Mouse (Mus musculus): ENCODE data around the gene Crebl2. TPM values are rescaled to one million over a fixed set of nuclear protein-coding genes. Genes with fewer than 3 reads are reported as not detected.

Crebl2 gene
- polyA plus RNA-seq, 1 experiment from 2014 or later = 1.1 TPM

- no peak overlapping the region for H3K9ac ChIP-seq (replicated peaks; ENCODE audit: low read length)
- no peak overlapping the region for H3K27ac ChIP-seq (replicated peaks; ENCODE audit: low read depth, low read length)
- DNase-seq (ENCODE audit: low spot score) = no peak
- H3K4me3 ChIP-seq (ENCODE audit: low read depth, low read length) = no peak overlapping the region
- H3K4me2 ChIP-seq (ENCODE audit: low read depth, low read length) = no peak overlapping the region
- no peaks in the 10 kb centered on the region for H3K9me3 ChIP-seq (replicated peaks; ENCODE audit: control insufficient read depth, low read length)
- no peaks in the 10 kb centered on the region for H3K27me3 ChIP-seq (ENCODE audit: control insufficient read depth, insufficient read depth, low read length)
- no peak for ATAC-seq (replicated peaks; ENCODE audit: insufficient number of reproducible peaks, low FRiP score, low TSS enrichment, low read depth)
- H3K36me3 ChIP-seq (replicated peaks; ENCODE audit: control insufficient read depth, insufficient read depth, low read depth, low read length) = no peaks in the 10 kb centered on the region; the same call in 1 of the 2 replicates
- H3K4me1 ChIP-seq (ENCODE audit: control insufficient read depth, insufficient read depth, low read length) = no peaks in the 10 kb centered on the region
- 92% methylated on average over 3 of the region's 3 CpGs for WGBS
These were observed 37.4 kb downstream of the Crebl2 start for GRCm38 (mm10) chr6:134867325-134867724.

- no peaks in the 10 kb centered on the region; the same call in 1 of the 2 replicates for H3K36me3 ChIP-seq (replicated peaks; ENCODE audit: control insufficient read depth, insufficient read depth, low read depth, low read length)
- H3K9me3 ChIP-seq (replicated peaks; ENCODE audit: control insufficient read depth, low read length) = no peaks in the 10 kb centered on the region
- ATAC-seq (replicated peaks; ENCODE audit: insufficient number of reproducible peaks, low FRiP score, low TSS enrichment, low read depth) (no peak), DNase-seq (ENCODE audit: low spot score) (no peak)
- no peak overlapping the region for H3K4me2 ChIP-seq (ENCODE audit: low read depth, low read length)
- no peak overlapping the region for H3K27ac ChIP-seq (replicated peaks; ENCODE audit: low read depth, low read length)
- WGBS = 88% methylated on average over 12 of the region's 12 CpGs
- no peak overlapping the region for H3K9ac ChIP-seq (replicated peaks; ENCODE audit: low read length)
- no peak overlapping the region for H3K4me3 ChIP-seq (ENCODE audit: low read depth, low read length)
- no peaks in the 10 kb centered on the region for H3K4me1 ChIP-seq (ENCODE audit: control insufficient read depth, insufficient read depth, low read length)
- no peaks in the 10 kb centered on the region for H3K27me3 ChIP-seq (ENCODE audit: control insufficient read depth, insufficient read depth, low read length)
These were observed 40.3 kb downstream of the Crebl2 start for GRCm38 (mm10) chr6:134870209-134870742.

DNA sequence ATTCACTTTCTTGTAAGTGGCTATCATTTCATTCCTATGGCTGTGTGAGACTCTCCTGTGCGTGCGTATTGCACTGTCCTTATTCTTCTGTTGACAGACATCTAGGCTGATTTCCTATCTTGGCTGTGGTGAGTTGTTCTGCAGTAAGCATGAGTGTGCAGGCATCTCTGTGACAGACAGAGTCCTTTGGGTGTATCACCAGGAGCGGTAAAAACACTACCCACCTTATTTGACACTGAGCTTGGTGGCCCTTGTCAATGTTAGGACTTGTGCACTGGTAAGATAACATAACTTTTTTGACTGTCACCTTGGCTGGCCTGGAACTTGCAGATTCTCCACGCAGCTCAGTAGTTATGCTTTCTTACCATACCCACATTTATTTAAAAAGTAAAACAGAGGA is 40.9 kb downstream of the Crebl2 start:
- no peak overlapping the region for H3K27ac ChIP-seq (replicated peaks; ENCODE audit: low read depth, low read length)
- no peak overlapping the region for H3K4me2 ChIP-seq (ENCODE audit: low read depth, low read length)
- ATAC-seq (replicated peaks; ENCODE audit: insufficient number of reproducible peaks, low FRiP score, low TSS enrichment, low read depth) (no peak), DNase-seq (ENCODE audit: low spot score) (no peak)
- WGBS = 90% methylated on average over 4 of the region's 4 CpGs
- H3K9ac ChIP-seq (replicated peaks; ENCODE audit: low read length) = no peak overlapping the region
- H3K4me3 ChIP-seq (ENCODE audit: low read depth, low read length) = no peak overlapping the region
- H3K9me3 ChIP-seq (replicated peaks; ENCODE audit: control insufficient read depth, low read length) = no peaks in the 10 kb centered on the region
- no peaks in the 10 kb centered on the region for H3K4me1 ChIP-seq (ENCODE audit: control insufficient read depth, insufficient read depth, low read length)
- H3K27me3 ChIP-seq (ENCODE audit: control insufficient read depth, insufficient read depth, low read length) = no peaks in the 10 kb centered on the region
- H3K36me3 ChIP-seq (replicated peaks; ENCODE audit: control insufficient read depth, insufficient read depth, low read depth, low read length) = no peaks in the 10 kb centered on the region; the same call in 1 of the 2 replicates

- Histone ChIP-seq H3K4me3 (ENCODE audit: low read depth, low read length) (no peak overlapping the region), H3K9ac (replicated peaks; ENCODE audit: low read length) (no peak overlapping the region), H3K4me1 (ENCODE audit: control insufficient read depth, insufficient read depth, low read length) (no peaks in the 10 kb centered on the region), H3K4me2 (ENCODE audit: low read depth, low read length) (no peak overlapping the region), H3K27ac (replicated peaks; ENCODE audit: low read depth, low read length) (no peak overlapping the region), H3K9me3 (replicated peaks; ENCODE audit: control insufficient read depth, low read length) (no peaks in the 10 kb centered on the region), H3K36me3 (replicated peaks; ENCODE audit: control insufficient read depth, insufficient read depth, low read depth, low read length) (no peaks in the 10 kb centered on the region; the same call in 1 of the 2 replicates), H3K27me3 (ENCODE audit: control insufficient read depth, insufficient read depth, low read length) (no peaks in the 10 kb centered on the region)
- DNase-seq (ENCODE audit: low spot score) (no peak), ATAC-seq (replicated peaks; ENCODE audit: insufficient number of reproducible peaks, low FRiP score, low TSS enrichment, low read depth) (no peak)
- 83% methylated on average over 2 of the region's 2 CpGs for WGBS
These were observed 42.3 kb downstream of the Crebl2 start for GRCm38 (mm10) chr6:134872236-134872635.

DNA sequence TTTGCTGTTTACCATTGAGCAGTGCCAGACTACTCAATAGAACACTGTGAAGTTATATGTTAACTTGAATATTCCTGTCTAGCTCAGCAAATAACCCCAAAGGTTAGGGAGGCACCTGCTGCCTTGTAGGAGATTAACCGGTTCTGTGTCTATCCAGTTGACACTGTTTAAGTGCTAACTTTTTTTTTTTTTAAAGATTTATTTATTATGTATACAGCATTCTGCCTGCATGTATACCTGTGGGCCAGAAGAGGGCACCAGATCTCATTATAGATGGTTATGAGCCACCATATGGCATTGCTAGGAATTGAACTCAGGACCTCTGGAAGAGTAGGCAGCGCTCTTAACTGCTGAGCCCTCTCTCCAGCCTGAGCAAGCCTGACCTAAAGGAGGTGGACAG is 43.1 kb downstream of the Crebl2 start:
- Histone ChIP-seq H3K4me2 (ENCODE audit: low read depth, low read length) (no peak overlapping the region), H3K4me1 (ENCODE audit: control insufficient read depth, insufficient read depth, low read length) (no peaks in the 10 kb centered on the region), H3K27ac (replicated peaks; ENCODE audit: low read depth, low read length) (no peak overlapping the region), H3K27me3 (ENCODE audit: control insufficient read depth, insufficient read depth, low read length) (no peaks in the 10 kb centered on the region), H3K4me3 (ENCODE audit: low read depth, low read length) (no peak overlapping the region), H3K9ac (replicated peaks; ENCODE audit: low read length) (no peak overlapping the region), H3K9me3 (replicated peaks; ENCODE audit: control insufficient read depth, low read length) (no peaks in the 10 kb centered on the region), H3K36me3 (replicated peaks; ENCODE audit: control insufficient read depth, insufficient read depth, low read depth, low read length) (no peaks in the 10 kb centered on the region; the same call in 1 of the 2 replicates)
- DNase-seq (ENCODE audit: low spot score) = no peak
- WGBS = 79% methylated on average over 2 of the region's 2 CpGs
- ATAC-seq (replicated peaks; ENCODE audit: insufficient number of reproducible peaks, low FRiP score, low TSS enrichment, low read depth) = no peak

GRCm38 (mm10) chr6:134876795-134877194 is 46.8 kb downstream of the Crebl2 start:
- peak; percentile 49 for DNase-seq (ENCODE audit: low spot score)
- Histone ChIP-seq H3K9ac (replicated peaks; ENCODE audit: low read length) (no peak overlapping the region), H3K27ac (replicated peaks; ENCODE audit: low read depth, low read length) (no peak overlapping the region), H3K27me3 (ENCODE audit: control insufficient read depth, insufficient read depth, low read length) (no peaks in the 10 kb centered on the region), H3K9me3 (replicated peaks; ENCODE audit: control insufficient read depth, low read length) (no peaks in the 10 kb centered on the region), H3K4me2 (ENCODE audit: low read depth, low read length) (no peak overlapping the region), H3K4me1 (ENCODE audit: control insufficient read depth, insufficient read depth, low read length) (no peaks in the 10 kb centered on the region), H3K4me3 (ENCODE audit: low read depth, low read length) (no peak overlapping the region), H3K36me3 (replicated peaks; ENCODE audit: control insufficient read depth, insufficient read depth, low read depth, low read length) (no peaks in the 10 kb centered on the region)
- no peak for ATAC-seq (replicated peaks; ENCODE audit: insufficient number of reproducible peaks, low FRiP score, low TSS enrichment, low read depth)
- 81% methylated on average over 6 of the region's 6 CpGs for WGBS

DNA sequence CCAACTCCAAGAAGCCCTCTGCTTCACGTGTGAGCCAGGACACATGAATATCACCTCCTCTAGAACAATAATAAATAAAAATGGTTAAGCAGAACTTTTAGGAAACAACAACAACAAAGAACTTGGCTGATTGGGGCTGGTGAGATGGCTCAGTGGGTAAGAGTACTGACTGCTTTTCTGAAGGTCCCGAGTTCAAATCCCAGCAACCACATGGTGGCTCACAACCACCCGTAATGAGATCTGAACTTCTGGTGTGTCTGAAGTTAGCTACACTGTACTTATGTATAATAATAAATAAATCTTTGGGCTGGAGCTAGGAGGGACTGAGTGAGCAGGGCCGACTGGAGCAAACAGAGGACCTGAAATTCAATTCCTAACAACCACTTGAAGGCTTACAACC is 47.3 kb downstream of the Crebl2 start:
- H3K36me3 ChIP-seq (replicated peaks; ENCODE audit: control insufficient read depth, insufficient read depth, low read depth, low read length) = no peaks in the 10 kb centered on the region
- no peak overlapping the region for H3K27ac ChIP-seq (replicated peaks; ENCODE audit: low read depth, low read length)
- no peak for DNase-seq (ENCODE audit: low spot score)
- H3K9ac ChIP-seq (replicated peaks; ENCODE audit: low read length) = no peak overlapping the region
- no peak for ATAC-seq (replicated peaks; ENCODE audit: insufficient number of reproducible peaks, low FRiP score, low TSS enrichment, low read depth)
- H3K4me3 ChIP-seq (ENCODE audit: low read depth, low read length) = no peak overlapping the region
- no peak overlapping the region for H3K4me2 ChIP-seq (ENCODE audit: low read depth, low read length)
- H3K27me3 ChIP-seq (ENCODE audit: control insufficient read depth, insufficient read depth, low read length) = no peaks in the 10 kb centered on the region
- H3K9me3 ChIP-seq (replicated peaks; ENCODE audit: control insufficient read depth, low read length) = no peaks in the 10 kb centered on the region
- 83% methylated on average over 4 of the region's 4 CpGs for WGBS
- H3K4me1 ChIP-seq (ENCODE audit: control insufficient read depth, insufficient read depth, low read length) = no peaks in the 10 kb centered on the region

DNA sequence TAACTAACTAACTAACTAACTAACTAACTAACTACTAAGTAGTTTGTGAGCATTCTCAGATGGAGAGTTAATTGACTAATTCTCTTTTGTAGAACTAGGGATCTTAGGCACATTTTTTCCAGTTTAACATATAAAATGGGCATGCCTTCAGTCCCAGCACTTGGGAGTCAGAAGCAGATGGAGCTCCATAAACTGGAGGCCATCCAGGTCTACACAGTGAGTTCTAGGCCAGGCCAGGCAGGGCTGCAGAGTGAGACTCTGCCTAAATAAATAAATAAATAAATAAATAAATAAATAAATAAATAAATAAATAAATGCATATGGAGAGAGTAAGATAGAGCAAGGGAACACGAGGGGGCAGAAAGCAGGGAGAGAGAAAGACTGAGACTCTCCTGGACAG is 47.9 kb downstream of the Crebl2 start:
- WGBS = 76% methylated on average over 1 of the region's 1 CpGs
- Histone ChIP-seq H3K27me3 (ENCODE audit: control insufficient read depth, insufficient read depth, low read length) (no peaks in the 10 kb centered on the region), H3K9ac (replicated peaks; ENCODE audit: low read length) (no peak overlapping the region), H3K27ac (replicated peaks; ENCODE audit: low read depth, low read length) (no peak overlapping the region), H3K9me3 (replicated peaks; ENCODE audit: control insufficient read depth, low read length) (no peaks in the 10 kb centered on the region), H3K4me3 (ENCODE audit: low read depth, low read length) (no peak overlapping the region), H3K4me1 (ENCODE audit: control insufficient read depth, insufficient read depth, low read length) (no peaks in the 10 kb centered on the region), H3K4me2 (ENCODE audit: low read depth, low read length) (no peak overlapping the region), H3K36me3 (replicated peaks; ENCODE audit: control insufficient read depth, insufficient read depth, low read depth, low read length) (no peaks in the 10 kb centered on the region)
- ATAC-seq (replicated peaks; ENCODE audit: insufficient number of reproducible peaks, low FRiP score, low TSS enrichment, low read depth) = no peak
- DNase-seq (ENCODE audit: low spot score) = no peak

All from embryonic facial prominence, embryonic 11.5 days (tissue).